Mouse (Mus musculus) testis, adult 2 months (tissue): Measurements from ENCODE around the gene Ino80.

Experiments used
- CTCF ChIP-seq: fragments of 200-500 bp; IDR thresholded peaks from 2 replicates; pipeline ENCODE4 v1.5.1; 2012; ENCODE audit warnings: low read depth, mild to moderate bottlenecking, inconsistent platforms, low read length, moderate library complexity; ENCODE audit not compliant: control insufficient read depth, insufficient read depth, insufficient replicate concordance
- POLR2A ChIP-seq: fragments of 200-500 bp; IDR thresholded peaks from 2 replicates; pipeline ENCODE4 v1.6.1; 2012; ENCODE audit warnings: low read depth, mild to moderate bottlenecking, inconsistent platforms, low read length, moderate library complexity; ENCODE audit not compliant: control insufficient read depth

GRCm38 (mm10) chr2:119520550-119520949, 43.1 kb upstream of the Ino80 start:
- TF ChIP-seq CTCF (no peak), POLR2A (no peak)
